Mouse (Mus musculus): ENCODE data around the gene Bcam. TPM values are rescaled to one million over a fixed set of nuclear protein-coding genes. Genes with fewer than 3 reads are reported as not detected.
"Not testable (repeated sequence)": the region's sequence is repeated elsewhere in the genome, so short reads cannot be mapped to it uniquely, and the experiment has no call there.

The Bcam gene
- polyA plus RNA-seq, 1 experiment = 19.5 TPM

DNA sequence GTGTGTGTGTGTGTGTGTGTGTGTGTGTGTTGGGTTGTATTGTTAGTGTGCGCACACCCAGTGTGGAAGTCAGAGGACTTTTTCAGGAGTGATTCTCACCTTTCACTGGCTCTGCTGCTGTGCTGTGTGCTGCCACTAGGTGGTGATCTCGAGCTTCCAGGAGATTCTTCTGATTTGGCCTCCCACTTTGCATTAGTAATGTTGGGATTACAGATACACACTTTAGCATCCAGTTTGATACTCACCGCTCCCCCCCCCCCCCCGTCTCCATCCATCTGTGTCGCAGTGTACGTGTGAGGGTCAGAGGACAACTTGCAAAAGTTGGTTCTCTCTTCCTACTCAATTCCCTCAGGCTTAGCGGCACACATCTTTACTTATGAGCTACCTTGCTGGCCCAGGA lies 32.2 kb upstream of the Bcam start:
- DNase-seq (ENCODE audit: low read depth) = peak; percentile 51
- TF ChIP-seq CTCF (IDR thresholded peaks at IDR 0.05; ENCODE audit: borderline replicate concordance, extremely low read depth, insufficient read depth, insufficient read length) (peak; percentile 94), POLR2A (IDR thresholded peaks at IDR 0.05; ENCODE audit: borderline replicate concordance, extremely low read depth, insufficient read depth, insufficient read length, poor library complexity, severe bottlenecking) (no peak)

DNA sequence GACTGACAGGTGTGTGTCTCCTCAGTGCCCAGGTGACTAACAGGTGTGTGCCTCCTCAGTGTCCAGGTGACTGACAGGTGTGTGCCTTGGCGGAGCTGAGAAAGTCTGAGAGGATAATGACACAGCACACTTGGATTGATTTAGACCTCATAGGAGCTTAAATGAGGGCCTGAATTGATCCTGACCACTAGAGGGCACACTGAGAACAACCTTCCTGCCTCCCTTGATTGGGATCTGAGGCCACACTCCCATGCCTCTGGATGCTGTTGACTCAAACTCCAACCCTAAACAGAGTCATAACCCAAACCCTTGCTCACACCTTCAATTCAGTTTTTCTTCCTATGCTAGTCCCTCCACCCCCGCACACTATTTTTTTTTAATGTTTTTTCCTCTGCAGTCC lies 29.9 kb upstream of the Bcam start:
- TF ChIP-seq POLR2A (IDR thresholded peaks at IDR 0.05; ENCODE audit: borderline replicate concordance, extremely low read depth, insufficient read depth, insufficient read length, poor library complexity, severe bottlenecking) (no peak), CTCF (IDR thresholded peaks at IDR 0.05; ENCODE audit: borderline replicate concordance, extremely low read depth, insufficient read depth, insufficient read length) (peak; percentile 76)
- DNase-seq (ENCODE audit: low read depth) = peak; percentile 52

DNA sequence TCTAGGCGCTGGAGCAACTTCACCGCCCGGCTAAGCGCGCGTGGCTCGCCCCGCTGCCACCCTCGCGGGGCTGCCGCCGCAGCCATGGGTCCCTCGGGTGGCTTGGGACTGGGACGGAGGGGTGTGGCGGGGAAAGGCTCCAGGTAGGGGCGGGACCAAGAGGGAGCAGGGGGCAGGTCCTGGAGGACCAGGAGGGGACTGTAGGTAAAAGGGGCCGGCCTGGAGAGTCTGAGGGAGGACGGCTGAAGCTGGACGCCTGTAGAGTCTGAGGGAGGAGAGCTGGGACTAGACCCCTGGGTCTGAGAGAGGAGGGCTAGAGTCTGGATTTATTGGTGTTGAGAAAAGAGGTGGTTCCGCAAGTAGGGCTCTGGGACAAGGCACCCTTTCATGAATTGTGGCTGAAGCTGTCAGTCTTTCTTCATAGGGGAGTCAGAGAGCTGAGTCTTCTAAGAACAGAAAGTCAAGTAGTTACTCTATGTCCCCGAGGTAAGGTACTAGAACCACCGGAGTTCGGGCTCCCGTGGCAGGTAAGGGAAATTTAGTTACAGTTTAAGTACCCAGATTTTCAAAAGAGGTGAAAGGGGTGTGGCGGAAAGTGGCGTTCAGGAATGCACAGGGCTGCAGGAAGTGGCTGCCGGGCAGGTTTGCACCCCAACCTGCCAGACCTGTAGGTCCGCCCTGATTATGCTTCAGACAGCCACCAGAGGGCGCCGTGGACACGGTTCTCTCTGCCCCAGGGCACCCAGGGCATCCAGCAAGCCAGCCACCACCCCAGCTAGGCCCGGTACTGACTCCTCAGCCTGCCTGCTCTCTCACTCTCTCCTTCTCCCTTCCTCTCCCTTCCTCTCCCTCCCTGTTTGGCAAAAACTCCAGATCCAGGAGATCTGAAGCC lies 26.1 kb upstream of the Bcam start, which contains the start of gene Cblc:
TSS of gene Cblc (minus strand) at position 113 of the 892 bp plus-strand sequence.
- TF ChIP-seq CTCF (IDR thresholded peaks at IDR 0.05; ENCODE audit: borderline replicate concordance, extremely low read depth, insufficient read depth, insufficient read length) = peak; percentile 75
- no peak for TF ChIP-seq POLR2A (IDR thresholded peaks at IDR 0.05; ENCODE audit: borderline replicate concordance, extremely low read depth, insufficient read depth, insufficient read length, poor library complexity, severe bottlenecking)
- peak; percentile 31 for DNase-seq (ENCODE audit: low read depth)

DNA sequence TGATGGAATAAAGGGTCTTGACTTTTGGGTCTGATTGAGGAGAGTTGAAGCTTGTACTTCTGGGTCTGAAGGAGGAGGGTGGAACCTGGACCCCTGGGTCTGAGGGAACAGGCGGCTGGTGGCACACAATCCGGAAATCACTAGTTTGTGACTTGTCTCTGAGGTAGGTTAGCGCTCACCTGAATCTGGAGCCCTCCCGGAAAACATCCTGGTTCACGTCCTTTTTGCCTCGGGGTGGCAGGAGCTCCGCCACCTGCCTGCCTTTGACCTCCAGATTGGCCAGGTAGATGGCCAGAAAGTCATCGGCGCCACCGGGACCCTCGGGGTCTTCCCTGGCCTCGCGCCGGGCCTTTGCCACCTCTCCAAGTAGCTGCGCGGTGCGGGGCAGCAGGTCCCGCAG lies 25.4 kb upstream of the Bcam start:
- TF ChIP-seq POLR2A (IDR thresholded peaks at IDR 0.05; ENCODE audit: borderline replicate concordance, extremely low read depth, insufficient read depth, insufficient read length, poor library complexity, severe bottlenecking) = no peak
- DNase-seq (ENCODE audit: low read depth) = no peak

DNA sequence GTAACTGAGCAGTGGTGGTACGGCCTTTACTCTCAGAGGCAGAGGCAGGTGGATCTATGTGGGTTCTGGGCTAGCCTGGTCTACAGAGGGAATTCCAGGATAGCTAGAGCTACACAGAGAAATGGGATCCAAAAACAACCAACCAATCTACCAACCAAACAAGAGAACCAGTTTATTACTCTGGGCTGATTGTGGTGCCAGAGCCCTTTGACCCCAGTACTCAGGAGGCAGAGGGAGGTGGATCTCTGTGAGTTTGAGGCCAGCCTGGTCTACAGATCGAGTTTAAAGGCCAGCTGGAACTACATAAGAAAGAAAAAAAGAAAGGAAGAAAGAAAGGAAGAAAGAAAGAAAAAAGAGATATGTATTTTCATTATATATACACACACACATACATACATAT lies 24.4 kb upstream of the Bcam start:
- no peak for DNase-seq (ENCODE audit: low read depth)
- TF ChIP-seq CTCF (IDR thresholded peaks at IDR 0.05; ENCODE audit: borderline replicate concordance, extremely low read depth, insufficient read depth, insufficient read length) = no peak
- TF ChIP-seq POLR2A (IDR thresholded peaks at IDR 0.05; ENCODE audit: borderline replicate concordance, extremely low read depth, insufficient read depth, insufficient read length, poor library complexity, severe bottlenecking) = no peak

DNA sequence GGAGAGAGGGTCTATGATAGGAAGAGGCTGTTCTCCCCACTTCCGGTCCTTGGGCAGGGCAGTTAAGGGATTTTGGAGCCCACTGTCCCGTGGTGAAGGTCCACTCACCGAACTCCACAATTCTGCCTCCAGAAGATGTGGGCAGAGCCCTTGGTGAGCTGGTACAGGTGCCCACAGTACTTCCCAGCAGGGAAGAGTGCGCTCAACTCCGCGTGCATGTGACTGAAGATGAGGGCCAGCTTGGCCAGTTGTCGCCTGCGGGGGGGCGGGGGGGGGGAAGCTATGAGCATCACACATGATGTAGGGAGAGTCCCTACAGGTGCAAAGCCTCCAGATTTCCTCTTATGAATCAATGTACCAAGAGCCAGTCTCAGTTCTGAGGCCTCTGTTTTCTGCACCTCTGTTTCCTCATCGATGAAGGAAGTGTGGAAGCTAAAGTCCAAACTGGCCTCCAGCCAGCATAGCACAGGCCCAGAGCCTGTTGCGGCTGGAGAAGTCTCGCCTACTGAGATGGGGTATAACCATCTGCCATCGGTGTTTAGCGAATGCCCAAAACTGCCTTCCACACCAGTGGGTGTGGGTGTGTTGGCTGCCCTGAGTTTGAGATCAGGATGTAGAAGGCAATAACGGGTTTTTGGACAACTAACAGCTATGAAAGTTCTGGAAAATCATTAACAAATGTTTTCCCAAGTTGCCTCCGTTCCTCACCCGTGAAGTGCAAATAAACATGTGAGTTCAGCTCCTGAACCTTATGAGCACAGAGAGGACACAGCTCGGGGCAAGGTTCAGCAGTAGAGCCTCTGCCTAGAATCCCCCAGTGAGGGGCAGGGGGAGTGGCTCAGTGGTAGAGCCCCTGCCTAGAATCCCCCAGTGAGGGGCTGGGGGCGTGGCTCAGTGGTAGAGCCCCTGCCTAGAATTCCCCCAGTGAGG lies 22.1 kb upstream of the Bcam start:
- DNase-seq (ENCODE audit: low read depth) = no peak
- TF ChIP-seq POLR2A (IDR thresholded peaks at IDR 0.05; ENCODE audit: borderline replicate concordance, extremely low read depth, insufficient read depth, insufficient read length, poor library complexity, severe bottlenecking) (no peak), CTCF (IDR thresholded peaks at IDR 0.05; ENCODE audit: borderline replicate concordance, extremely low read depth, insufficient read depth, insufficient read length) (no peak)

DNA sequence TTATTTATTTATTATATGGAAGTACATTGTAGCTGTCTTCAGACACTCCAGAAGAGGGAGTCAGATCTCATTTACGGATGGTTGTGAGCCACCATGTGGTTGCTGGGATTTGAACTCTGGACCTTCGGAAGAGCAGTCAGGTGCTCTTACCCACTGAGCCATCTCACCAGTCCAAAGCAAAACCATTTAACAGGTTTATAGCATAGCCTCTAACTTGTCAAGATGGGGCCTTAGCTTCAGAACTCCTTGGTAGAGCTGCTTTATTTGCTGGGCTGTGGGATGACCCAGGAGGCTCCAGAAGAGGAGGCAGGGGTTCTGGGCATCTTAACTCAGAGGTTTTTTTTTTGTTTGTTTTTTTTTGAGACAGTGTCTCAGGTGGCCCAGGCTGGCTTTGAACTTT lies 20.7 kb upstream of the Bcam start:
- not testable (repeated sequence) for DNase-seq (ENCODE audit: low read depth)

DNA sequence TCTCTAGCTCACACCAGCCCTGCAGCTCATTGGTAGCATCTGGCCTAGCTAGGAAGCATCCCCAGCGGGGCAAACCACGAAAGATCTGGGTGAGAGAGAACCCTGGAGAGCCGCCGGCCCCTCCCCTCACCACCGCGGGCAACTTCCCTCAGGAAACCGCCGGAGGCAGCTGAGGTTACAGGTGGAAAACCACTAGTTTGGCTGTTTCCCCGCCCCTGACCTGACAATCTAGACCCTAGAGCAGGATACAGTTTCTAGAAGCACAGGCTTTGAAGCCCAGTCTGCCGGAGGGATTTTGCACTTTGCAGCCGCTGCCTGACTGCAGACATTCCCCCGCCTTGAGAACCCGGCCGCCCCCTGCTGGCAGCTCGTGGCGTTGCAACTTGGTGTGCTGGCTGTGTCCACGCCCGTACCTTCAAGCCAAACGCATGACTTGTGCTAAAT lies 19.1 kb upstream of the Bcam start:
- TF ChIP-seq CTCF (IDR thresholded peaks at IDR 0.05; ENCODE audit: borderline replicate concordance, extremely low read depth, insufficient read depth, insufficient read length) (peak; percentile 96), POLR2A (IDR thresholded peaks at IDR 0.05; ENCODE audit: borderline replicate concordance, extremely low read depth, insufficient read depth, insufficient read length, poor library complexity, severe bottlenecking) (no peak)
- DNase-seq (ENCODE audit: low read depth) = peak; percentile 89

DNA sequence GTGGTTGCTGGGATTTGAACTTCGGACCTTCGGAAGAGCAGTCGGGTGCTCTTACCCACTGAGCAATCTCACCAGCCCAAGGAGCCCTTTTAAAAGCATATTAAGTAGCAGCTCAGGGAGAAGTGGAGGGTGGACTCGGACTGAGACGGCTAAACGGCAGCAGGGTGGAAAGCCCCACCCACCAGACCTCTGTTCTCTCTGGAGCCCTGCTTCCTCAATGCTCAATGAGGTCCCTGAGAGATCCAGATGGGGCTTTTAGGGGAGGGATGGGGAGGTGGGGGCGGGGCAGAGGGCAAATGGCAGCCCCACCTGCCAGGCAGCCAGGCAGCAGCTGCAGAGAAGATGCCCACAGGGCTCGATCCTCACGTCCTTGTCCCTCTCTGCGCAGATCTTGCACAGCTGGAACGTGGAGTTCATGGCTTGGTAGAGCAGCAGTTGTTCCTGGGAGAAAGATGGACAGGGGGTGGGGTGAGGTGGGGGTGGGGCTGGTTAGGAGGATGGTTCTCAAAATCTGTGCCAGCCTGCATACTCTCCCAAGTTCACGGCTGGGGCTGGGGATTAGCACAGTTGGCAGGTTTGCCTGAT lies 15.2 kb upstream of the Bcam start:
- no peak for TF ChIP-seq POLR2A (IDR thresholded peaks at IDR 0.05; ENCODE audit: borderline replicate concordance, extremely low read depth, insufficient read depth, insufficient read length, poor library complexity, severe bottlenecking)
- no peak for TF ChIP-seq CTCF (IDR thresholded peaks at IDR 0.05; ENCODE audit: borderline replicate concordance, extremely low read depth, insufficient read depth, insufficient read length)
- no peak for DNase-seq (ENCODE audit: low read depth)

DNA sequence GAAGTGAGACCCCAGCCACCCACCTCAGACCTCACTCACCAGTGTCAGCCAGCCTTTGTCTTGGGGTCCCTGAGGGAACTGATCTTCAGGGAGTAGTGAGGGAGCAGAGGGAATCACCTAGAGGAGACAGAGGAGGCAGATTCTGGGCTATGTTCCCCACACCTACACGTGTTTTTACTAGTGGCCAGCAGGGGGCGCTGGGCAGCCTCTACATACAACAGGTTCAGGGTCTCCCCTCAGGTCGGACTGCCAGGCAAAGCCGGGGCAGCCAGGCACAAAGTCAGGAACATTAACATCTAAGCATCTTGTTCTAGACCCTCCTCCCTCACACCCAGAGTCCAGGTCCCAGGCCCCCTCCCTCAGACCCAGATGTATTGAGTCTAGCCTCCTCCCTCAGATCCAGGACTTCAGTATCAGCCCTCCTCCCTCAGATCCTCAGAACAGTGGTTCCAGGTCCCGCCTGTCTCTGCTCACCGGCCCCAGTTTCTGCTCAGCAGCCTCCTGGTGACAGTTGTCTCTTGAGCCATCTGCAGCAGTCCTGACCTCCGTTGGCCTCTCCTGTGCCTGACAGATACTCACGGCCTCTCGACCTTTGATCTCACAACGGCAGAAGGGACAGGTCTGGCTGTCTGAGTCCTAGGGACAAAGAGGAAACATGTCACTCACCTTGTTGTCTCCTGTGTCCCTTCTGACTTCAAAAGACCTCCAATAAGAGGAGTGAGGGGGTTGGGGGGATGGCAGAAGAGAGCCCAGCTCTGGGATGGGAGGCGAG lies 14.1 kb upstream of the Bcam start:
- no peak for DNase-seq (ENCODE audit: low read depth)

More for the DNA sequence above, 14.1 kb upstream of the Bcam start:
- TF ChIP-seq POLR2A (IDR thresholded peaks at IDR 0.05; ENCODE audit: borderline replicate concordance, extremely low read depth, insufficient read depth, insufficient read length, poor library complexity, severe bottlenecking) = no peak
- TF ChIP-seq CTCF (IDR thresholded peaks at IDR 0.05; ENCODE audit: borderline replicate concordance, extremely low read depth, insufficient read depth, insufficient read length) = peak; percentile 34; the same call in 1 of the 2 replicates
